Mouse (Mus musculus): ENCODE measurements around the gene Galnt9. TPM values are rescaled to one million over a fixed set of nuclear protein-coding genes. Genes with fewer than 3 reads are reported as not detected.

Gene Galnt9
- polyA plus RNA-seq, 1 experiment from 2014 or later, result 0.80 TPM

DNA sequence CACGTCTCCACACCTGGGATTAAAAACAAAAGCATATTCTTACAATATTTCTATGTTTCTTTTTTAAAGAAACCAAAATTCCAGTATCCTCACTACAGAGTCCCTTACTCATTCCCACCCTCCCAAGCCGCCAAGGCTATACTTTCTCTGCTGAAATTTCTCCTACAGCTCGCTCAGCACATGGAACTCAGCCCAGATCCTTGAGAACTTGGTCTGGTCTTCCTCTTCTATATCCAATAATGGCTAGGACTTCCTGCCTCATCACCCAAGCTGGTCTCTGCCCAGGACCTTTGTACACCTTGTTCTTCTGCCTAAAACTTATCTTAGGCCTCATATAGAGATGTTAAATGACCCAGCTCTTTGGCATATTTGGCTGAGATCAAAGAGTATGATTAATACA lies 37.3 kb upstream of the Galnt9 start:
- Histone ChIP-seq H3K4me3 (ENCODE audit: low read depth, low read length) (no peak overlapping the region), H3K4me2 (ENCODE audit: low read length) (no peak overlapping the region), H3K36me3 (ENCODE audit: control insufficient read depth, insufficient read depth, low read length) (no peaks in the 10 kb centered on the region), H3K4me1 (replicated peaks; ENCODE audit: control insufficient read depth, insufficient read depth, low read length) (no peaks in the 10 kb centered on the region), H3K27ac (ENCODE audit: low read depth) (no peak overlapping the region), H3K9me3 (ENCODE audit: control insufficient read depth, low read length) (no peaks in the 10 kb centered on the region), H3K9ac (ENCODE audit: low read length) (no peak overlapping the region), H3K27me3 (replicated peaks; ENCODE audit: control insufficient read depth, insufficient read depth, low read length) (no peaks in the 10 kb centered on the region)
- no peak for DNase-seq (ENCODE audit: low spot score)
- no peak for ATAC-seq (replicated peaks; ENCODE audit: low FRiP score, low TSS enrichment, low read depth)
- WGBS, result 84% methylated on average over 3 of the region's 3 CpGs

DNA sequence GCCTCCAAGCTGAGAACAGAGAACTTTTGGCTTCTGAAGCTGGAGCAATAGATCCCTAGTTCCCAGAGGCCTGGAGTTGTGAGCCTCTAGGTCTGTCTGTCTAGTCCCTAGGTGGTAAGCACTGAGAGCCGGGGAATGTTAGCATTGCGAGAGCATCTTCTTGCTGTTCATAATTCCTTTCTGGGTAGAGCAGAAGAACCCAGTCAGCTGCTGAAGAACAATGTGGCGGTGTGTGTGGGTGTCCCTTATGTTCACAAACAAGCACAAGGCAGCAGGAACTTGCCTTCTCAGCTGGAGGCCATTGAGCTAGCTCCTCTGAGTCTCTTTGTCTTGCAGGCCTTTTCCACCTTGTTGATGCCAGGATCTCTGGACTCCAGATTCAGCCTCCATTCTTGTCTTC lies 36.2 kb upstream of the Galnt9 start:
- Histone ChIP-seq H3K4me1 (replicated peaks; ENCODE audit: control insufficient read depth, insufficient read depth, low read length) (no peaks in the 10 kb centered on the region), H3K9me3 (ENCODE audit: control insufficient read depth, low read length) (no peaks in the 10 kb centered on the region), H3K36me3 (ENCODE audit: control insufficient read depth, insufficient read depth, low read length) (no peaks in the 10 kb centered on the region), H3K4me3 (ENCODE audit: low read depth, low read length) (no peak overlapping the region), H3K9ac (ENCODE audit: low read length) (no peak overlapping the region), H3K27ac (ENCODE audit: low read depth) (no peak overlapping the region), H3K27me3 (replicated peaks; ENCODE audit: control insufficient read depth, insufficient read depth, low read length) (no peaks in the 10 kb centered on the region), H3K4me2 (ENCODE audit: low read length) (no peak overlapping the region)
- 84% methylated on average over 3 of the region's 3 CpGs for WGBS
- DNase-seq (ENCODE audit: low spot score), result no peak
- no peak for ATAC-seq (replicated peaks; ENCODE audit: low FRiP score, low TSS enrichment, low read depth)

DNA sequence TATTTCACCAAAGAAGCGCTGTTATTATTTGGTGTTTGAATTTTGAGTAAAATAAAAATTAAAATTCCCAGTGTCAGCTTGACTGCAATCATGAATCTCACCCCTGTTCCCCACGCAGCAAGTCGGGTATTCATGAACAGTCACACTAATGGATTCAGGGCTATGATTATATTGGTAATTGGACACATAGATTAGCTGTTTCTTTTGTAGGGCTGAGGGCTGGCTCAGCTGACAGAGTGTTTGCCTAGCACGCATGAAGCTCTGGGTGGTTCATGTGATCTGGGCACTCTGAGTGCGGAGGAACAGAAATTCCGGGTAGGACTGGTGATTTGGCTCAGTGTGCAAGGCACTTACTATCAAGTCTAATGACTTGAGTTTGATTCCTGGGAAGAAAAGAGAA lies 33.8 kb upstream of the Galnt9 start:
- H3K4me3 ChIP-seq (ENCODE audit: low read depth, low read length), result no peak overlapping the region
- no peak overlapping the region for H3K9ac ChIP-seq (ENCODE audit: low read length)
- no peak overlapping the region for H3K27ac ChIP-seq (ENCODE audit: low read depth)
- H3K4me2 ChIP-seq (ENCODE audit: low read length), result no peak overlapping the region
- WGBS, result 84% methylated on average over 6 of the region's 6 CpGs
- DNase-seq (ENCODE audit: low spot score) (no peak), ATAC-seq (replicated peaks; ENCODE audit: low FRiP score, low TSS enrichment, low read depth) (no peak)
- H3K27me3 ChIP-seq (replicated peaks; ENCODE audit: control insufficient read depth, insufficient read depth, low read length), result no peaks in the 10 kb centered on the region
- no peaks in the 10 kb centered on the region for H3K9me3 ChIP-seq (ENCODE audit: control insufficient read depth, low read length)
- H3K36me3 ChIP-seq (ENCODE audit: control insufficient read depth, insufficient read depth, low read length), result no peaks in the 10 kb centered on the region
- no peaks in the 10 kb centered on the region for H3K4me1 ChIP-seq (replicated peaks; ENCODE audit: control insufficient read depth, insufficient read depth, low read length)

DNA sequence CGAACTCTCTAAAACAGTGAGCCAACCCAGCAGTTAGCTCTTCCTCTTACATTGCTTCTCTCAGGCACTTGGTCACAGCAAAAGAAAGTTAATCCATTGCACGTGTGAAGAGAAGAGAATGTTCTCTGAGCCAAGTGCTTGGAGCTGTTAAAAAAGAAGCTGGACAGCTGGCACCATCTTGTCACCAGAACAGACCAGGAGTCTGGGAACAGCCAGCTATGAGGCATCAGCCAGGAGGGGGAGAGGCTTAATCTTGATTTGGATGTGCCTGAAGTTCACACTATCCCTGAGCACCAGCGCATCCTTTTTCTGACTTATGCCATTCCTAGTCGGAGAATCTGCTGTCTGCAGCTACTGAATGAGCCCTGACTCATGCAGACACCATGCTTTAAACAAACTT lies 30.4 kb upstream of the Galnt9 start:
- H3K4me1 ChIP-seq (replicated peaks; ENCODE audit: control insufficient read depth, insufficient read depth, low read length), result no peaks in the 10 kb centered on the region
- H3K4me3 ChIP-seq (ENCODE audit: low read depth, low read length), result no peak overlapping the region
- H3K4me2 ChIP-seq (ENCODE audit: low read length), result no peak overlapping the region
- no peaks in the 10 kb centered on the region for H3K9me3 ChIP-seq (ENCODE audit: control insufficient read depth, low read length)
- DNase-seq (ENCODE audit: low spot score) (no peak), ATAC-seq (replicated peaks; ENCODE audit: low FRiP score, low TSS enrichment, low read depth) (no peak)
- H3K9ac ChIP-seq (ENCODE audit: low read length), result no peak overlapping the region
- H3K36me3 ChIP-seq (ENCODE audit: control insufficient read depth, insufficient read depth, low read length), result no peaks in the 10 kb centered on the region
- no peaks in the 10 kb centered on the region for H3K27me3 ChIP-seq (replicated peaks; ENCODE audit: control insufficient read depth, insufficient read depth, low read length)
- no peak overlapping the region for H3K27ac ChIP-seq (ENCODE audit: low read depth)
- whole genome bisulfite sequencing, result 76% methylated on average over 4 of the region's 4 CpGs

- H3K9me3 ChIP-seq (ENCODE audit: control insufficient read depth, low read length), result no peaks in the 10 kb centered on the region
- H3K4me1 ChIP-seq (replicated peaks; ENCODE audit: control insufficient read depth, insufficient read depth, low read length), result no peaks in the 10 kb centered on the region
- ATAC-seq (replicated peaks; ENCODE audit: low FRiP score, low TSS enrichment, low read depth) (no peak), DNase-seq (ENCODE audit: low spot score) (no peak)
- no peaks in the 10 kb centered on the region for H3K36me3 ChIP-seq (ENCODE audit: control insufficient read depth, insufficient read depth, low read length)
- H3K4me2 ChIP-seq (ENCODE audit: low read length), result no peak overlapping the region
- H3K4me3 ChIP-seq (ENCODE audit: low read depth, low read length), result no peak overlapping the region
- no peak overlapping the region for H3K27ac ChIP-seq (ENCODE audit: low read depth)
- 62% methylated on average over 3 of the region's 3 CpGs for WGBS
- no peaks in the 10 kb centered on the region for H3K27me3 ChIP-seq (replicated peaks; ENCODE audit: control insufficient read depth, insufficient read depth, low read length)
- no peak overlapping the region for H3K9ac ChIP-seq (ENCODE audit: low read length)
Measured at GRCm38 (mm10) chr5:110514694-110515093, 29.5 kb upstream of the Galnt9 start.

DNA sequence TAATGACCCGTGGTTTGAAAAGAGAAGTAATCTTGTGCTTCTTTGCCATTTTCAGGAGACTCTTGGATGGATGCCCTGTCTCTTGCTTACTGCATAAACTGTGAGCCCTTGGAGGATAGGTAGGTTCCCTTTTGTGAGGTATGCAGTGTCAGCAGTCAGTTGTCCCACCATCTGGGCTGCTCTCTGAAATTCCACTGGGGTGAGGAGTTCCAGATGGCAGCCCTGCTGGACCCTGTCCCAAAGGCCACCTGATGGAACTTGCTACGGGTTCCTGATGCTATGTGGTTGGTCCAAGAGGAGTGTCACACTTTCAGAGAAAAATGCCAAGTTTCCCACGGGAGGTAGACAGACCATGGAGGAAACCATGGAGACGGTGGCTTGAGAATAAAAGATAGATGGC lies 27.8 kb upstream of the Galnt9 start:
- no peaks in the 10 kb centered on the region for H3K27me3 ChIP-seq (replicated peaks; ENCODE audit: control insufficient read depth, insufficient read depth, low read length)
- H3K9ac ChIP-seq (ENCODE audit: low read length), result no peak overlapping the region
- H3K4me2 ChIP-seq (ENCODE audit: low read length), result no peak overlapping the region
- no peaks in the 10 kb centered on the region for H3K36me3 ChIP-seq (ENCODE audit: control insufficient read depth, insufficient read depth, low read length)
- no peak overlapping the region for H3K27ac ChIP-seq (ENCODE audit: low read depth)
- no peaks in the 10 kb centered on the region for H3K9me3 ChIP-seq (ENCODE audit: control insufficient read depth, low read length)
- 78% methylated on average over 4 of the region's 4 CpGs for WGBS
- ATAC-seq (replicated peaks; ENCODE audit: low FRiP score, low TSS enrichment, low read depth), result no peak
- H3K4me3 ChIP-seq (ENCODE audit: low read depth, low read length), result no peak overlapping the region
- no peak for DNase-seq (ENCODE audit: low spot score)
- no peaks in the 10 kb centered on the region for H3K4me1 ChIP-seq (replicated peaks; ENCODE audit: control insufficient read depth, insufficient read depth, low read length)

DNA sequence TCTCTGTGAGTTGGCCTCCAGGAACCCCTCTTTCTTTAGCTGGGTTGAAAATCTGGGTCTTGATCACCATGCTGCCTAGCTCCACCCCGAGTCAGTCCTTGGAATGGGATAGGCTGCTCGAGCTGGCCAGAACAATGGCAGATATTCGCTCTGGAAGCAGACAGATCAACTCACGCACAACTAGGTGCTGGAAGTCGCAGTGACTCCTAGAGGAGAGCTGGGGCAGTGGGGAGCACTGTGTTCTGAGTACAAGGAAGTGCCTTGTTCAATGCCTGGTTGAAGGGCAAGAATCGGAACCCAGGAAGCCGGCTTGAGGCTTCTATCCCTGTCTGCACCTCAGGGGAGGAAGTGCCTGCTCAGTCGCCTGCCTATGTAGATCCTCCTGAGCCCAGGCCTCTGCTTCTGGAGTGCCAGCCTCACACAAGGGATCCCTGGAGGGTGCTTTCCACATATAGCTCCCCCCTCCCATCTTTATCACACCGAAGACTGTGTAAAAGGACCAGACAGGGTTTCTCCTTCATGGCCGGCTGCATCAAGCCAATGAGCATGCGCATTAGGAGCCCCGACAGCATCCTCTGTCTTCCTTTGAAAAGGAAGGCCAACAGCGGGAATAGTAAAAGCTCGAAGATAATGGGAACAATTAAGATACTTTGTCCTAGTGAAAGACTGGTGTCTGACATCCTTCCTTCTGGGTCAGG lies 25.9 kb upstream of the Galnt9 start:
- no peak overlapping the region for H3K9ac ChIP-seq (ENCODE audit: low read length)
- WGBS, result 44% methylated on average over 14 of the region's 14 CpGs
- no peak for ATAC-seq (replicated peaks; ENCODE audit: low FRiP score, low TSS enrichment, low read depth)
- no peak overlapping the region for H3K27ac ChIP-seq (ENCODE audit: low read depth)
- H3K4me3 ChIP-seq (ENCODE audit: low read depth, low read length), result no peak overlapping the region
- no peak for DNase-seq (ENCODE audit: low spot score)
- H3K9me3 ChIP-seq (ENCODE audit: control insufficient read depth, low read length), result no peaks in the 10 kb centered on the region
- no peaks in the 10 kb centered on the region for H3K36me3 ChIP-seq (ENCODE audit: control insufficient read depth, insufficient read depth, low read length)
- no peaks in the 10 kb centered on the region for H3K27me3 ChIP-seq (replicated peaks; ENCODE audit: control insufficient read depth, insufficient read depth, low read length)
- no peaks in the 10 kb centered on the region for H3K4me1 ChIP-seq (replicated peaks; ENCODE audit: control insufficient read depth, insufficient read depth, low read length)
- H3K4me2 ChIP-seq (ENCODE audit: low read length), result no peak overlapping the region

- 88% methylated on average over 4 of the region's 4 CpGs for WGBS
- ATAC-seq (replicated peaks; ENCODE audit: low FRiP score, low TSS enrichment, low read depth) (no peak), DNase-seq (ENCODE audit: low spot score) (no peak)
- no peaks in the 10 kb centered on the region for H3K9me3 ChIP-seq (ENCODE audit: control insufficient read depth, low read length)
- no peak overlapping the region for H3K27ac ChIP-seq (ENCODE audit: low read depth)
- no peaks in the 10 kb centered on the region for H3K36me3 ChIP-seq (ENCODE audit: control insufficient read depth, insufficient read depth, low read length)
- H3K4me3 ChIP-seq (ENCODE audit: low read depth, low read length), result no peak overlapping the region
- H3K4me1 ChIP-seq (replicated peaks; ENCODE audit: control insufficient read depth, insufficient read depth, low read length), result no peaks in the 10 kb centered on the region
- H3K4me2 ChIP-seq (ENCODE audit: low read length), result no peak overlapping the region
- no peaks in the 10 kb centered on the region for H3K27me3 ChIP-seq (replicated peaks; ENCODE audit: control insufficient read depth, insufficient read depth, low read length)
- H3K9ac ChIP-seq (ENCODE audit: low read length), result no peak overlapping the region
Measured at GRCm38 (mm10) chr5:110520974-110521373, 23.2 kb upstream of the Galnt9 start.

DNA sequence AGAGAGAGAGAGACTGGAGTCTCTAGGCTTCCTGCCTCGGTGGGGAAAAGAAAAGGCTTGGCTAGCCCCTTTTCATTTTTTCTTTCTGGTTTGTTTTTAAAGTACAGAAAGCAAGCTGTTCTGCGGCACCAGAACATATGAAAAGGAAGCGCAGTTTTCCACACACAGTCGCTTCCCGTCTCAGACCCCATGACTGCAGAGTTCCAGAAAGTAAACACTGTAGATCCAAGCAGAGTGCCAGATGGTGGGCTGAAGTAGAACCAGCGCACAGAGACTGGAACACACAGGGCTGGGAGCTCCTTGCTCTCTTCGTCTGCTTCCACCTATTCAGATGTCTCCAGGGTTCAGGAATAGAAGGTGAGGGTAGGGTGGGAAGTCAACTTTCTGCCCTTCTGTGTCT lies 22.3 kb upstream of the Galnt9 start:
- no peak overlapping the region for H3K4me3 ChIP-seq (ENCODE audit: low read depth, low read length)
- H3K27ac ChIP-seq (ENCODE audit: low read depth), result no peak overlapping the region
- no peaks in the 10 kb centered on the region for H3K9me3 ChIP-seq (ENCODE audit: control insufficient read depth, low read length)
- no peaks in the 10 kb centered on the region for H3K36me3 ChIP-seq (ENCODE audit: control insufficient read depth, insufficient read depth, low read length)
- ATAC-seq (replicated peaks; ENCODE audit: low FRiP score, low TSS enrichment, low read depth) (no peak), DNase-seq (ENCODE audit: low spot score) (no peak)
- no peaks in the 10 kb centered on the region for H3K4me1 ChIP-seq (replicated peaks; ENCODE audit: control insufficient read depth, insufficient read depth, low read length)
- H3K27me3 ChIP-seq (replicated peaks; ENCODE audit: control insufficient read depth, insufficient read depth, low read length), result no peaks in the 10 kb centered on the region
- H3K9ac ChIP-seq (ENCODE audit: low read length), result no peak overlapping the region
- H3K4me2 ChIP-seq (ENCODE audit: low read length), result no peak overlapping the region
- 31% methylated on average over 7 of the region's 7 CpGs for WGBS
